Mouse (Mus musculus) right cerebral cortex, adult 2 months (tissue): ENCODE results near the gene Gm20388.

Experiments
- DNase-seq, 2 experiments: peaks; one replicate each; pipeline ENCODE4 v3.0.0; 2021 to 2022; ENCODE audit warnings: low spot score in 2 of 2

Gene Gm20388

DNA sequence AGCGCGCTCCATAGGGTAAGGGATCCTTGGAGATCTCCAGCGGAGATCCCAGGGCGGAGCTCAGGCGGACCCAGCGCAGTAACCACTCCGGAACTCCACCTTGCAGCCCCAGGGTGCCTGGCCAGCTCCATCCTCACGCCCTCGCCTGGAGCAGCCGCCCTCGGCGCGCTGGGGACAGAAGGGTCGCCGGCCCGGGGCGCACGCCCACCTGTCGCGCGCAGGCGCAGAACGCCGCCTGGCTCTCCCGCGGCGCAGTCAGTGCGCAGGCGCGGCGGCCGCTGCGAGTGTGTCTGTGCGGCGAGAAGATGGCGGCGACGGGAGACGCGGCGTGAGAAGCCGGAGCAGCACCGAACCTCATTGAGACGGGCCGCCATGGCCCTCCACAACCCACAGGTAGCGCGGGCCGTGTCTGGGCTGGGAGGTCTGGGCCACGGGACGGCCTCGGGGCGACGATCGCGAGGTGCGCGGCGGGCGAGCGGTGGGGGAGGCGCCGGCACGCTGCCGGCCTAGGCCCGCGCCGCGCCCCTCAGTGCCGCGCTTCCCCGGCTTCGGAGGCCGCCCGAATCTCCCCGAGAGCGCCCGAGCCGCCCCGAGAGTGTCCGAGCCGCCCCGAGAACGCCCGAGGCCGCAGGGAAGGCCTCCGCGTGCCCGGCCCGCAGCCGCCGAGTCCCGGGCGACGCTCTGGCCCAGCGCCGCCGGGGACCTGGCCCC lies at the start of gene Gm20388:
Gene Gm20388 (plus strand): TSS at position 295 of the 711 bp plus-strand sequence.
- peak; percentile 89 to 94 for DNase-seq

DNA sequence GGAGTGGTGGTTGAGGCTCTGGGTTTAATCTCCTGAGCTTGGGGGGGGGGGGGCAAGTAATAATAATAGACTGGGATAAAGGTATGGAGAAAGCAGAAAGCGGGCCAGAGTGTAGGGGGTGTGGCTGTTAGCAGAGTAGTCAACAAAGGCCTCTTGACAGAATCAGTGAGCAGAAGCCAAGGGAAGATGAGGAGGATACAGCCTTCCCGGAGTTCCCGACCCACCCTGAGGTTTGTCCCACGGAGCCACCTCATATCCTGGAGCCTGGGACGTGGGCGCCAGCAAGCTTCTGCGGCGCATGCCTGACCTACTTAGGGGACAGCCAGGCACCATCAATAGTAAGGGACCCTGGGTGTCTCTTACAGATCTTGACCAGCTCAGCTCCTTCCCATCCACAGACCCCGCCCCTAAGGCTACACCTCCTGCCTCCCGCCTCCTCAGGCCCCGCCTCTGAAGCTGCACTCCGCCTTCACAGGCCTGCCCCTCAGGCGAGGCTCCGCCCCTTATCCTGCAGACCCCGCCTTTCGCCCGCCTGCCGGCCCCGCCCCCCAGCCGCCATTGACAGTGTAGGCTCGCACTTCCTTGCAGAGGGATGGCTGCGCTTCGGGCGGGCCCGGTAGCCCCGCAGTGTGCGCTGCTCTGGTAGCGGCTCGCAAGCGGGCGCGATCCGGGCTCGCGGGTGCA lies 48.8 kb upstream of the Gm20388 start, which contains the start of gene Klhl36:
Gene Klhl36 (plus strand): TSS at position 561 of the 684 bp plus-strand sequence.
- DNase-seq: peak; percentile 92 to 93

DNA sequence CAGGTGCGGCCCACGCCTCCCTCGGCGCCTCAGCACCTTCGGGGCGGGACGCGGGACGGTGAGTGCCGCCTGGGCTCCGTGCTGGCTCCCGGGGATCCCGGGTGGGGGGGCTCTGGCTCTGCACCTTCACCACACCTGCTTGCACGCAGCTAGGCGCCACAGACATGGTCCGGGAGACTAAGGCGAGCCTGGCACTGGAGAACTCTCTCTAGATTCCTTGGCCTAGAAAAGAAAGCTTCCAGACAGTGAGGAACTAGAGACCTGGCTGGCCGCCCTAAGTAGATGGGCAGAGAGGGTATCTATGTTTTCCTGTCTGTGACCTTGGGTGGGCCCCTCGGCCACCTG lies 48.3 kb upstream of the Gm20388 start:
- DNase-seq: no peak

DNA sequence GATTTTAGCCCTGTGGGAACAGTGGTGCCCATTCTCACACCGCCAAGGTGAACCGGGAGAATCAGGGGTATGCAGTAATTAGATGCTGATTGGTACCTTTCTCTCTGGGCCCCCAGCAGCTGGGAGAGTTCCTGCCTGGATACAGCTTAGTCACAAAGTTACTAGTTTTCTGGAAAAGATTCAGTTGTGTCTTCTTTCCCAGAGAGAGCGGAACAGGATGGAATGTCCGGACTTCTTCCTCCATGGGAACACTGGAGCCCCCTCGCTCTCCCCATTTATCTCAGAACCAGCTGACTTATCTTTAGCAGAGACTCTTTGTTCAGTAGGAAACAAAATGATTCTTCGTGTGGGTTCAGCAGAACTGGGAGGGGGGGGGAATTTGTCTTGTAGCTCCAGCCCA lies 47.9 kb upstream of the Gm20388 start:
- DNase-seq: peak in 1 of 2 experiments; percentile 33

DNA sequence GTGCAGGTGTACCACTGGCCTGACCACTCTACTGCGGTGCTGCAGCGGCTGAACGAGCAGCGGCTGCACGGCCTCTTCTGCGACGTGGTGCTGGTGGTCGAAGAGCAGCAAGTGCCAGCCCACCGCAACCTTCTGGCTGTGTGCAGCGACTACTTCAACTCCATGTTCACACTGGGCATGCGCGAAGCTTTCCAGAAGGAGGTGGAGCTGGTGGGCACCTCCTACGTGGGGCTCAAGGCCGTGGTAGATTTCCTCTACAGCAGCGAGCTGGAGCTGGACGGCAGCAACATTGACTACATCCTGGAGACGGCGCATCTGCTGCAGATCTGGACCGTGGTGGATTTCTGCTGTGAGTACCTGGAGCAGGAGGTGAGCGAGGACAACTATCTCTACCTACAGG lies 41.0 kb upstream of the Gm20388 start:
- DNase-seq: no peak

DNA sequence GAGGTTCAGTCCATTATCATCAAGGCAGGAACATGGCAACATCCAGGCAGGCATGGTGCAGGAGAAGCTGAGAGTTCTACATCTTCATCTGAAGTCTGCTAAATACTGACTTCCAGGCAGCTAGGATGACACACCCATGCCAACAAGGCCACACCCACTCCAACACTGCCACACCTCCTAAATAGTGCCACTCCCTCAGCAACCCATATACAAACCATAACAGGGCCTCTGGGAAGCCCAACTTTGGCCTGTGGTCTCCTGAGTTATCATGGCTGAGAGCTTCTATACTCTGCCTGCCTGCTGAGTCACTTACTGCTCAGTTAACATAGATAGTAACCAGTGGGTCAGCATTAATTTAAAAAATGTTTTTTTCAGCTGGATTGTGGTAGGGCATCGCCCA lies 37.5 kb upstream of the Gm20388 start:
- DNase-seq: no peak

DNA sequence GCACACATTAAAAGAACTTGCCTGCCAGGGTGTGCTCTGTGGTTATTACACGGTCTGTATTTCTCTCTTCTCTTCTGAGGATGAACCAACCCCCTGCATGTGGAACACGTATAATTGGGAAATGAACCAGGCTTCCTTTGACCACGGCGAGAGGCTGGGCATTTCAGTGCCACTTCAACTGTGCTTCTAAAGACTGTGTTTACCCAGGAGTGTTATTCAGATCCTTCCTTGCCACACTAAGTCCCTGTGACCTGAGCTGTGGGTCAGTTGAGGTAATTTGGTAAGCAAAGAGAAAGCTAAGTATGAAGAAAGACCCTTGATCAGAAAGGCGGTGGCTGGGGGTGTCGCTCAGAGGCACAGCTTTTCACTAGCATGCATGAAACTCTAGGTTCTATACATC lies 29.3 kb upstream of the Gm20388 start:
- DNase-seq: no peak

DNA sequence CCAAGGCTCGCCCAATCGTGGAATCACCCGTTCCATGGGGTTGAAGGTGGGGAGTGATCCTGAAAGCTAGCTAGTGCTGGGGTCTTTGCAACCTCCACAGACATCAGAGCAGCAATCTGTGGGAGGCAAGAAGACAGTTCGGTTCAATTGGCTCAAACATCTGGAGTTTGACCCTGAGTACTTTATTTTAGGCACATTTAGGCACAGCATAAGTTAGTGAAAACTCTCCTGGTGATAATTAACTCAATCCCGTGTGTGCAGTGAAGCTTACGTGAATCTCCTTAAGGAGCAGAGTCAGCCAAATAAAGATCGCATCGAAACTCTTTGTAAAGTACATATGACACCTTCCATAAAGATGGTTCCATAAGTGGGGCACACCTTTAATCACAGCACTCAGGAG lies 28.7 kb upstream of the Gm20388 start:
- no peak for DNase-seq

DNA sequence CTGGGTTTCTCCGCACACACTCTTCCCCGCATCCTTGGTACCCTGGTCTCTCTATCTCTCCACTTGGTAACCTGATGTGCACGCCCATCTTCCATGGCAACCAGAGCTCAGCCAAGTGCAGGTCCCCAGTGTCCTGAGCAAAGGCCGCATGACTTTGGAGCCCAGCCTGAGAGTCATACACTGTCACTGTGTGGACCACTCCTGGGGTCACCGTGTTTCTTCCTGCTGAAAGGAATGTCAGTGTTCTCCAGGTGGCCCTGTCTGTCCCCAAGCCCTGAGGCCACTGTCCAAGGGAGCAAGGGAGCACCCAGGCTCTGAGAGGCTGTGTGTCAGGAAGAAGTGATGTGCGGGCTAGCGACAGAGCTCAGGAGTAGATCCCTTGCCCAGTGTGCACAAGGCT lies 27.4 kb upstream of the Gm20388 start:
- DNase-seq: no peak

DNA sequence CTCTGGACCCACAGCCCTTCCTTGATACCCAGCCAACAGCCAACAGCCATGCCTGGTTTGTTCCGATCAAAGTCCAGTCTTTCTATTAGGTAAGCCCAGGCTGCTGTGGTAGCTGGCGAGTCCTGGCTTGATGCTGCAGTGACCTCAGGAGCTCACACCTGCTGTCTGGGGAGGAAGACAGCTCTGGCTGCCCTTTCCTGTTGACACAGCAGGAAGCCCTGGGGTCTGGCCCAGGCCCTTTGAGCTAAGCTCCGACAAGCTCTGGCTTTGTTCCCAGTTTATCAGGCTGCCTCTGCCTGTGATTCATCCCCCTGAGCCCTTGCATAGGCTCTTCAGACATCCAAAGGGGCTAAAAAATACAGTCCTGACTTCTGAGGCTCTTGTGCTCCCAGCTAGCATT lies 25.0 kb upstream of the Gm20388 start:
- DNase-seq: no peak

DNA sequence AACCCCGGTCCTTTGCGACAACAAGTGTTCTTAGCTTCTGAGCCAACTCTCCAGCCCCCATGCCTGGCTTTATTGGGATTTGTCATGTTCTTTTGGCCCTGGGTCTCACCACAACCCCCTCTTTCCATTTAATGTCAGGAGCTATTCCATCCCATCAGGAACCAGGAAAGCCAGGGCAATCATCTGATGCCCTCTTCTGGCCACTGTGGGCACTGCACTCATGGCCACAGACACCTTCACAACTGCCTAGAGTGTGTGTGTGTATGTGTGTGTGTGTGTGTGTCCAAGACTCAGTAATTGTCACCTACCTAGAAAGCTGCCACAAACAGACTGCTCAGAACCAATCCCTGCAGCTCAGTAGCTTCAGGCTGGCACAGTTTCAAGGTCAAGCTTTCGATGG lies 23.5 kb upstream of the Gm20388 start:
- DNase-seq: peak in 1 of 2 experiments; percentile 13

DNA sequence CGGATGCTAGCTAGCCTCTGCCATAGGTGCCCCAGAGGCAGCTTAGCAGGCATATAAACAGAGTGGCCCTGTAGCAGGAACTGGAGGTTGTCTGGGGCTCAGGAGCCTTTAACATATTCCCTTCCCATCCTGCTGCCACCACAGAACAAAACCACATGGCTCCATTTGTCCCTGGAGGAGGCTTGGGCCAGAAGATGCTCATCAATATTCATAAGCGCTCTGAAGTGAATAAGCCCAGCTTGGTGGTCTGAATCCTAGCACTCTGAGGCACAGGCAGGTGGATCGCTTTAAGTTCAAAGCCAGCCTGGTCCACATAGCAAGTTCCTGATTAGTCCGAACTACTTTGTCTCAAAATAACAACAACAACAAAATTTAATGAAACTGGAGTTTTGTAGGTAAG lies 22.6 kb upstream of the Gm20388 start:
- DNase-seq: no peak

DNA sequence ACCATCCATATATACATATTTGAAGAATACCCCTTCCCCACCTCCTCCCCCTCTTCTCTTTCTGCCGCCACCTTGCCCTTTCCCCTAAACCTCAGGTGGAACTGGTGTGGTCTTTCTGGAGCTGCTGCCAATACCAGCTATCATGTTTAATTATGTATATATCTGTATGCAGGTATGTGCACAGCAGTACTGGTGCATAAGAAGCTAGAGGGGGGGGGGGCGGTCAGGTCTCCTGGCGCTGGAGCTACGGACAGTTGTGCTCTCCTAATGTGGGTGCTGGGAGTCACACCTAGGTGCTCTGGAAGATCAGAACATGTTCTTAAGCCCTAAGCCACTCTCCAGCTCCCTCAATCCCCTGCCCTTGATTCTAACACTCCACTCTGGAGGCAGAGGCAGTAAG lies 13.6 kb upstream of the Gm20388 start:
- DNase-seq: no peak

DNA sequence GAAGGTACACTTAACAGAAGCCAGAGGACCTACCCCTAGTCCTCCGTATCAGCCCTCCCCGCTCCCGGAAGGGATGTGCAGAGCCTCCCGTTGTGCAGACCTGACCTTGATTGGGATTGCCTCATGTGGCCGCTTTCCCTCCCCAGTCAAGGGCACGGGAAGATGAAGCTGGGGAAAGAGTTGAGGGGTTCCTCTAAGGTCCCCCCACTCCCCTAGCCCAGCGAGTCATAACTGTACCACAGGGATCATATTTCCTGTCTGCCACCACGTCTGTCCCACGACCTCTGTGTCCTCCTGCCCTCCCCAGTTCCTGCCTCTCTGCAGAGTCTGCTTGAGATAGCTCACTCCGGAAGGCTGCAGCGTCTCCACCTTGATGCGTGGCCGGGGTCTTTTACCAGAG lies 12.7 kb upstream of the Gm20388 start:
- DNase-seq: no peak

DNA sequence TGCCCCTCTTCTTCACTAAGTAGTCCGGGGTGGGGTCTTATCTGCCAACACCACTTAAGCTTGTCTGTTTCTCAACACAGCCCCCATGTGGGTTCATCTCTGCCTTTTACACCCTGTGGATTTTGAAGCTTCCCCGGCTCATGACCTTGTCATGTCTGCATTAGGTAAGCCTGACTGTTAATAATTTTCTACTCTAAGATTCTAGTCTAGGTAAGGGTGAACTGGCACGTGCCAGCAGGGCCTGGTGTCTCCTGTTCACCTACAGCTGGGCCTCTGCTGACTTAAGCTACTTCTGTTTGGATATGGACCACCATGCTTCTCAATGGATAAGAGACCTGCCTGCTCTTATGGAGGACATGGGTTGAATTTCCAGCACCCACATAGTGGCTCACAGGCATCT lies 9.3 kb upstream of the Gm20388 start:
- no peak for DNase-seq

DNA sequence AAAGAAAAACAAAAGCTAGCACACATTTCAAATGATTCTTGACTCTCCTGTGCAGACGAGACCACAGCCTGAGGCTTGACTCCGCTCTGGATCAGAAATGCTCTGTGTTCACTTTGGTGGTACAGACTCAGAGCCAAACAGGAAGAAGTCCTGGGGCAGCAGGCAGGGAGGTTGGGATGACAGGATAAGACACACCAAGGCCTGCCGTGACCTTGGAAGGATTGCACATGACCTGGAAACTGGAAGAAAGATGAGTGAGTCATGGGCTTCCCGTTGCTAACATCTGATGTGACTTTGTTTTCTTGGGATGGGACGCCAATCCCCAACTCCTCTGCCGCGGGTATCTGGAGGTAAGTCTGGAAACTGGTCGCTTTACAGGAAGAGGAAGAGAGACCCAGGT lies 8.7 kb upstream of the Gm20388 start:
- no peak for DNase-seq

DNA sequence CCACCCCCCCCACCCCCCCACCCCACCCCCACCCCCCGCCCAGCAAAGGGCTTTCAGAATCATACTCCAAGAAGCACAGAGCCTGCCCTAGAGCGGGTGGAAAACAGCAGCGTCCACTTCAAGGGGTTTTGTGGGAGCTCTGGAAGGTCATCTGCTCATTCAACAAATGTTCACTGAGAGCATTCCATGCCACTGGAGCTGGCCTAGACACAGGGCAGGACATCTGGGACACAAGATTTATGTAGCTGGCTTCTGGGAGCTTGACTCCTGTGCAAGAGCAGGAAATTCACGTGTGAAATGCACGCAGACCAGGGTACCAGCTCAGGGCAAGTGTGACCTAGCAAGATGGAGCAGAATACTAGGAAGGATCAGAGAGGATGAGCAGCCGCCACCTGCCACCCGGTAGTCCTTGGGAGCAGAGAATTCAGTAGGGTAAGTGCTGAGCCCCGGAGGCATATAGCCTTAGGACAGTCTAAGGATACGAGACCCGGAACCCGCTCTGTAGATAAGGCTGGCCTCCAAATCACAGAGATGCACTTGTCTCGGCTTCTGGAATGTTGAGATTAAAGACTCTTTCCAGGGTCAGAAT lies 6.2 kb upstream of the Gm20388 start:
- no peak for DNase-seq

DNA sequence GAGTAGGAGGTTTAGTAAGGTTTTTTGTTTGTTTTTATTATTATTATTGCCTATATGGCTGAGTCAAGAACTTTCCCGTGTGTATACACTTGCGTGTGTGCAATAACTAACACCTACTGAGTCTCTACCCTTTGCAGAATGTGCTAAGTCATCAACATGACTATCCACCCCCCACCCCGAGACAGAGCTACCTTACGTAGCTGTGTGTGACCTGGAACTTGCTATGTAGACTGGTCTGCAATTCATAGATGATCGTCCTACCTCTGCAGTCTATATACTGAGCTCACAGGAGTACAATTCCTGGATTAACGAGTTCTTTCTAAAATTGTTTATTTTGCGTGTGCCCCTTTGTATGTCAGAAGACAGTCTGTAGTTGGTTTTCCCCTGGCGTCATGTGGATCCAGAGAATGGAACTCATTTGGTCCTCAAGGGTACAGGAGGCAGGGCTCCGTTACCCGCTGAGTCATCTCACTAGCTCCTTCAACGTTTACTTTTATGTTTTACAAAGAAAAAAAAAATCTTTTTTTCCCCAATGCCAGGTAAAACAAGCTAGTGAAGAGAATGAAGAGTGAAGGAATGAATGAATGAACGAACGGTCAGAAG lies 596 bp upstream of the Gm20388 start, which contains the start of gene Usp10:
Gene Usp10 (plus strand): TSS at position 417 of the 603 bp plus-strand sequence.
- peak; percentile 25 to 27 for DNase-seq

DNA sequence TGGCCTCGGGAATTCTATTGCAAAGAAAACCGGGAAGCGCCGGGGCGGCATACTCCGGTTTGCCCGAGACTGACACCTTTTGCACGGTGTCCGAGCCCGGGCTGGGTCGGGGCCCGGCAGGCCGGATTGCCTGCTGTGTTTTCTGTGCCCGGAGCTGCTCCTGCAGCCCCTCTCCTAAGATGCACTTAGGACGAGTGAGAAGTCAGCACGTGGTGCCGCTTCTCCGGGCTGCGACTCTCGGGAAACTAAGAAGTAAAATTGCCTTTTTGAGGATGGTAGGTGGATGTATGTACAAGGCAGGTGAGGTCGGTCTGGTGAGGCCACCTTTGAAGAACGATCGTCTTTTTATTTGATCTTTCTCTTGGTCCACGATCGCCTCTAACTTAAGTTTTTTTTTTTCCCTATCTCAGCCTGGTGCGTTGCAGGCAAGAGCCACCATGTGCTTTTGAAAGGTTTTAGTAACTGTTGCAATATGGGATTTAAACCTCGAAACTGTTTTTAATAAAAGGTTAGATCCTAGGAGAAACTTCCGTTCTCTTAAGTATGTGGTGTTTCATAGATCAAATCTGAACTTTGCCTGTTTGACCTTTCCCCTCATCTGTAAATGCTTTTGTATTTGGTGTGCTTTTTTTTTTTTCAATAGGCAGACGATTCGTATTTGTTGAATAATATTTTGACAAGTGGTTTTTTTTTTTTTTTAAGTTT lies 769 bp downstream of the Gm20388 start:
- no peak for DNase-seq

DNA sequence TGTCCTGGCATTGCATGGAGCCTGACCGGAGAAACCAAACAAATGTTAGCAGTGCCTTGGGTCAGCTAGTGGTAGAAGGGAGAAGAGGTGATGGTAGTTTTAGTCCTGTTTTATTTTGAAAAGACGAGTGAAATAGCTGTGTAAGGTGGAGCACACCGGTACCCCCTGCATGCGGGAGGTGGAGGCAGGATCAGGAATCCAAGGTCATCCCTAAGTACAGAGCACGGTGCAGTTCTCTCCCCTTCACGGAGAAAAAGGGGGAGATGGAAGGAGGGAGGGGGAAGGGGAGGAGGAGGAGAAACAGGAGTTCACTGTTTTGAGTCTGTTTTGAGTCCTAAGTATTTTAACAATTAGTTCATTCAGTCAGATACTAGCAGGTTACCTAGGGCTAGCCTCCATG lies 2.0 kb downstream of the Gm20388 start:
- no peak for DNase-seq

DNA sequence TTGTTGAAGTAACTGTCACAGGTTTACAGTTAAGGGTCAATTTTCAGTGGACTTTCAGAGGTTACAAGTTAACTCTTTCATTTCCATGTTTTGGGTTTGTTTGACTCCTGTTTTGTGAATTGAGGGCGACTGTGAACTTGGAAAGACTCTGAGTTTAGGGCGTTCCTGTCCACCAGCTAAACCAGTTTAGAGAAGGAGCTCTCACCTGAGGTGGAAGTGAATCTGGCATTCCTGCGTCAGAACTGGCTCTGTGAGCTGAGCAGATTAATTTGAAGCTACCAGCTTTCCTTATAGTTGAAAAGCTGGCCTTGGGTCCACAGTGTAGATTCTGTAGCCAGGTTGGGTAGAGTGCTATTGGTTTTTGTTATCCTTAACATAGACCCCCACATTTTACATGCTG lies 2.5 kb downstream of the Gm20388 start:
- no peak for DNase-seq

DNA sequence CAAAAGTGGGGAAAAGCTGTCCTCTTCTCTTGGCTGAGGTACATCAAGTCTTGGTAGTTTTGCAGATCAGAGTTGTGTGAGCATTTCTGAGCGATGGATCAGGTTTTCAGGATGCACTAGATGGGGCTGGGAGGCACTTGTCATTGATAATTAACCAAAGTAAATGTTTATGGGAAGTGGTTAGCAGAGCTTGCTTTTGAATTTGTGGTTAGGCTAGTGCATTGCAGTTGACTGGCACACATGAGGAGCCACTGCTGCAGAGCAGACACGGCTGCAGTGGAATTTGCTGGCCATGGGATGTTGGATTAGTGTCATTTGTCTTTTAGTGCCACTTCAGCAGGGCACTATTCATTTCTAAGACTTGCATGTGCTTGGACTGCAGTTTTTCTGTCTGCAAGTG lies 3.5 kb downstream of the Gm20388 start:
- DNase-seq: no peak
